Mouse (Mus musculus) bone marrow macrophage, adult 2 months (primary cell): ENCODE measurements around the gene Smurf1.

Experiments used
- CTCF ChIP-seq: IDR thresholded peaks from 2 replicates; pipeline ENCODE4 v1.5.1; 2012; ENCODE audit warnings: low read depth, mild to moderate bottlenecking, low read length, moderate library complexity
- POLR2A ChIP-seq: IDR thresholded peaks from 2 replicates; pipeline ENCODE4 v1.6.1; 2012; ENCODE audit warnings: mild to moderate bottlenecking, low read depth, low read length, borderline replicate concordance

DNA sequence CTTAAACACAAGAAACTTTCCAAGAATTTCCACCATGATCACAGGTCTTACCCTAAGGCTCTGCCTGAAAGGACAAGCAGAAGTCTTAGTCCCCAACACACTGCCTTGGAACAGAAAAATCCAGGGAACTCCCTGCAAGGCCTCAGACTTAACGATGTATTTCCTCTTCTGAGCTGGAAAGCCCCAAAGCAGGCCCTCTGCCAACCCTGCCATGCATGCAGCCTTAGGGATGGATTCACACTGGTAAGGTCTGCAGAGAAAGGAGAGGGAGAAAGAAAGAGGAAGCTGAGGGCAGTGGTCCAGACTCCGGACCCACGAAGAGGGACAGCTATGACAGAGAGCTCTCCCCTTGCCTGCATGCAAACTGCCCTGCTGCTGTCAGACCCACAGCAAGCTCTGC is 2.2 kb downstream of the Smurf1 start:
- no peak for TF ChIP-seq CTCF
- TF ChIP-seq POLR2A: no peak
